ENCODE assay signal across 10 mouse cellular contexts in genomic region chr16:84817423-84817822, GRCm38 (mm10). TPM values are rescaled to one million over a fixed set of nuclear protein-coding genes. Genes with fewer than 3 reads are reported as not detected.
DNase-seq lines count a peak whose midpoint lies in the region; ATAC-seq and TF ChIP-seq lines count a peak whose summit lies in the region.
"Had no signal": no experiment of that assay in that cellular context is flagged by ENCODE, and none has a peak within 500 bp of the region (broad histone marks: within the 10 kb centered on the region; RNA-seq: fewer than 3 reads in every experiment).

No protein-coding gene starts in this region.

- peak overlapping the region; percentile 8; the same call in 1 of the 2 replicates for H3K27ac ChIP-seq in gastrocnemius, adult 2 months
- no peak overlapping the region for H3K27ac ChIP-seq in forebrain, embryonic 14.5 days (ENCODE audit: low read depth, low read length)
- no peak overlapping the region for H3K27ac ChIP-seq in neural tube, embryonic 12.5 days
- H3K27ac ChIP-seq: limb, embryonic 15.5 days; stomach, embryonic 15.5 days had no signal

- WGBS in forebrain, embryonic 14.5 days = 29% methylated on average over 7 of the region's 7 CpGs
- 41% methylated on average over 7 of the region's 7 CpGs for WGBS in neural tube, embryonic 12.5 days

- TF ChIP-seq CTCF in gastrocnemius, adult 2 months (IDR thresholded peaks at IDR 0.05) = peak; percentile 79

- no peak for DNase-seq in gastrocnemius, adult 2 months
- DNase-seq in gastrocnemius, postnatal 36 days = no peak
- DNase-seq in thymus, postnatal 0 days (ENCODE audit: low spot score) = peak; percentile 28
- DNase-seq in thymus, postnatal 36 days = no peak
- DNase-seq in forebrain, embryonic 14.5 days (ENCODE audit: low spot score) = peak; percentile 74
- DNase-seq in layer of hippocampus, adult 9-10 months (ENCODE audit: low spot score) = peak; percentile 36
- no peak for DNase-seq in T-cell, adult 2 months (ENCODE audit: low spot score)

- no peaks in the 10 kb centered on the region for H3K4me1 ChIP-seq in forebrain, embryonic 14.5 days (ENCODE audit: control insufficient read depth, insufficient read depth, low read length)
- no peaks in the 10 kb centered on the region for H3K4me1 ChIP-seq in neural tube, embryonic 12.5 days
- H3K4me1 ChIP-seq: limb, embryonic 15.5 days; stomach, embryonic 15.5 days had no signal

- no peak overlapping the region for H3K4me2 ChIP-seq in forebrain, embryonic 14.5 days (ENCODE audit: low read length)
- no peak overlapping the region for H3K4me2 ChIP-seq in neural tube, embryonic 12.5 days (replicated peaks)
- H3K4me2 ChIP-seq: limb, embryonic 15.5 days; stomach, embryonic 15.5 days had no signal

- intact Hi-C loops in gastrocnemius, adult 2 months (cut with DNase I) = loop anchor here (5.0 kb wide), 1 partner anchor 80 kb away; the partner anchor contains the start of gene Mrpl39
- intact Hi-C loops in gastrocnemius, postnatal 36 days (cut with DNase I) = loop anchor here (5.0 kb wide), 1 partner anchor 80 kb away; the partner anchor contains the start of gene Mrpl39

- ATAC-seq in forebrain, embryonic 14.5 days = peak; percentile 77
- peak; percentile 83; the same call in 1 of the 2 replicates for ATAC-seq in neural tube, embryonic 12.5 days (ENCODE audit: low FRiP score, low read depth)

- no peak overlapping the region for H3K9ac ChIP-seq in forebrain, embryonic 14.5 days (ENCODE audit: low read length)
- no peak overlapping the region for H3K9ac ChIP-seq in neural tube, embryonic 12.5 days
- H3K9ac ChIP-seq: limb, embryonic 15.5 days; stomach, embryonic 15.5 days had no signal

- H3K4me3 ChIP-seq in gastrocnemius, adult 2 months = no peak overlapping the region
- H3K4me3 ChIP-seq in forebrain, embryonic 14.5 days (ENCODE audit: low read depth, low read length) = no peak overlapping the region
- H3K4me3 ChIP-seq in neural tube, embryonic 12.5 days = no peak overlapping the region
- H3K4me3 ChIP-seq: limb, embryonic 15.5 days; stomach, embryonic 15.5 days had no signal

- H3K36me3 ChIP-seq in forebrain, embryonic 14.5 days (ENCODE audit: control insufficient read depth, insufficient read depth, low read length) = peaks cover 32% of the 10 kb centered on the region
- peaks cover 30% of the 10 kb centered on the region for H3K36me3 ChIP-seq in neural tube, embryonic 12.5 days
- H3K36me3 ChIP-seq: stomach, embryonic 15.5 days had no signal

- no peaks in the 10 kb centered on the region for H3K27me3 ChIP-seq in forebrain, embryonic 14.5 days (replicated peaks; ENCODE audit: control insufficient read depth, insufficient read depth, low read length)
- H3K27me3 ChIP-seq in neural tube, embryonic 12.5 days (replicated peaks) = no peaks in the 10 kb centered on the region
- H3K27me3 ChIP-seq: limb, embryonic 15.5 days; stomach, embryonic 15.5 days had no signal

- H3K9me3 ChIP-seq in forebrain, embryonic 14.5 days (replicated peaks; ENCODE audit: control insufficient read depth, low read length) = no peaks in the 10 kb centered on the region
- no peaks in the 10 kb centered on the region for H3K9me3 ChIP-seq in neural tube, embryonic 12.5 days
- H3K9me3 ChIP-seq: limb, embryonic 15.5 days; stomach, embryonic 15.5 days had no signal

RNA-seq across cellular contexts. Expression of gene Gabpa, which starts 17.3 kb away (rescaled TPM):
- 10 to 100 TPM; 23.6 to 34.1 TPM for total RNA-seq in gastrocnemius, adult 2 months (2021)
- 10 to 100 TPM; 17.9 to 24.4 TPM for total RNA-seq in gastrocnemius, postnatal 36 days (2021)
- polyA plus RNA-seq in thymus, postnatal 0 days (2015; fragmentation: Nextera tagmentation; extraction: Ambion mirVana) = 28.4 and 29.8 TPM in 2 replicates
- polyA plus RNA-seq in forebrain, embryonic 14.5 days (2014; fragmentation: Nextera tagmentation; extraction: Ambion mirVana) = 25.4 and 29.5 TPM in 2 replicates
- polyA plus RNA-seq in neural tube, embryonic 12.5 days (2016; fragmentation: Nextera tagmentation; extraction: Ambion mirVana) = 30.8 and 32.8 TPM in 2 replicates

RNA-seq across cellular contexts. Expression of gene Atp5j, which starts 18.0 kb away (rescaled TPM):
- 1,000 to 10,000 TPM; 1,011 to 1,386 TPM for total RNA-seq in gastrocnemius, adult 2 months (2021)
- total RNA-seq in gastrocnemius, postnatal 36 days (2021) = 1,000 to 10,000 TPM; 1,016 to 1,122 TPM
- polyA plus RNA-seq in thymus, postnatal 0 days (2015; fragmentation: Nextera tagmentation; extraction: Ambion mirVana) = 975 and 1,055 TPM in 2 replicates
- polyA plus RNA-seq in forebrain, embryonic 14.5 days (2014; fragmentation: Nextera tagmentation; extraction: Ambion mirVana) = 835 and 910 TPM in 2 replicates
- polyA plus RNA-seq in neural tube, embryonic 12.5 days (2016; fragmentation: Nextera tagmentation; extraction: Ambion mirVana) = 739 and 746 TPM in 2 replicates

RNA-seq across cellular contexts. Expression of gene Jam2, which starts 43.5 kb away (rescaled TPM):
- total RNA-seq in gastrocnemius, adult 2 months (2021) = 10 to 100 TPM; 13.6 to 24.9 TPM
- 10 to 100 TPM; 13.9 to 15.6 TPM for total RNA-seq in gastrocnemius, postnatal 36 days (2021)
- 2.7 and 4.0 TPM in 2 replicates for polyA plus RNA-seq in thymus, postnatal 0 days (2015; fragmentation: Nextera tagmentation; extraction: Ambion mirVana)
- polyA plus RNA-seq in forebrain, embryonic 14.5 days (2014; fragmentation: Nextera tagmentation; extraction: Ambion mirVana) = 28.9 and 29.1 TPM in 2 replicates
- polyA plus RNA-seq in neural tube, embryonic 12.5 days (2016; fragmentation: Nextera tagmentation; extraction: Ambion mirVana) = 41.4 and 45.6 TPM in 2 replicates

Comparison
In these comparisons a context has a peak if more than half of its experiments do, and no peak if none do; other contexts are left out.
1. DNase-seq: peak in thymus, postnatal 0 days (single experiment), forebrain, embryonic 14.5 days (single experiment) and layer of hippocampus, adult 9-10 months (single experiment); none in gastrocnemius, adult 2 months (single experiment), gastrocnemius, postnatal 36 days (0 of 2), thymus, postnatal 36 days (0 of 2) and T-cell, adult 2 months (single experiment).